Mouse (Mus musculus): ENCODE data around the gene Cox5b. TPM values are rescaled to one million over a fixed set of nuclear protein-coding genes. Genes with fewer than 3 reads are reported as not detected.

The Cox5b gene
- polyA plus RNA-seq, 1 experiment = 509 TPM

DNA sequence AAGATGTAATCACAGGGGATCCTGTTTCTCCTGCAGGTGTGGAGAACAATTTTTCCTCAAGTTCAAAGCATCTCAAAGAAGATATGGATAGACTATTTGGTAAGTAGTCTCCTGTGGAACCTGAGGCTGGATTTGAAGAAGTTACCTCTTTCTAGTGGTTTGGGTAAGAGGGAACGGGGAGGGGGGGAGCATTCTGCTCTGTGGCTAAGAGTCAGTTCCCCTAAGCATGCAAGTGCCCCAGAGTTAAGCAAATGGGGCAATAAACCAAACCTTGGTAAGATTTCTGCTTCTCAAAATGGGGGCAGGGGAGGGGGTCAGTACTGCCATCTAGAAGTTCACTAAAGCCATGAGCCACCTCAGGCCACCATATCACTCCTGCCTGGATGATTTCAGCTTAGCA is 27.5 kb downstream of the Cox5b start:
- no peaks in the 10 kb centered on the region for H3K36me3 ChIP-seq (ENCODE audit: control insufficient read depth, insufficient read depth, low read length, poor library complexity, severe bottlenecking)
- H3K9me3 ChIP-seq (replicated peaks; ENCODE audit: control insufficient read depth, insufficient read depth, low read length, poor library complexity, severe bottlenecking) = no peaks in the 10 kb centered on the region; the same call in 1 of the 2 replicates

DNA sequence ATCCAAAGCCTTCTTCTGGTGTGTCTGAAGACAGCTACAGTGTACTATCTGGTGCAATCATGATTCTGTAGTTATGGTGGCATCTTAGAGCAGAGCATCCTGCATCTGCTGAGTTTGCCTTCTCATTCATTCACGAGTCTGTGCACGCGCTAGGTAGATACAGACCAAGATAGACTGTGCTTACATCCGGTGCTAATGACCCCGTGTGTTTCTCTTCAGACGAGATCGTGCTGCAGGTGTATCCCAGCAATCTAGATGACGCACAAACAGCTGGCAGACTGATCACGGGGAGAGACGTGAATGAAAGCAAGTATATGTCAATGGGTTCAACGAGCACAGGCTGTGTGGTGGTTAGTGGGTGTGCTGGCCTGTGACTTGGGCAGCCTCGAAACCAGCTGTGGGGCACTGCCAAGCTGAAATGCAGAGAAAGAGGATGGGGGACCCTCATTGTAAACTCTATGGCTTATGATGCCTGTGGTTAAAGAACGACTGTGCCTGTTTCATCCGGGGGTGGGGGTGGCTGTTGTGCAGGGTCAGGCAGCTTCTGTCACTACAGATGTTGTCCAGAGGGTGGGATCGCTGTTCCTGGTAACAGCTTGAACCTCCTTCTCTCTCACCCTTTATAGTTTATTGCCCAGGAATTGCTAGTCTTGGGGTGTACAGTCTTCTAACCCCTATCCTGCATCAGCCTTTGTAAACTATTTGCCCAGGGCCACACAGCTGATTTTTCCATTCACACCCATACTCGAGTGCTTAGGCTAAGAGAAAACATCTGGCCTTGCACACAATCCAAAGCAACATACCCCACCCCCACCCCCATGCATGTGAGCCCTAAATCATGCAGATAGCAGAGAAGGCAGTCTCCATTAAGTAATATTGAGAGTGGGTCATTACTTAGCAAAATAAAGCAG is 32.2 kb downstream of the Cox5b start:
- no peaks in the 10 kb centered on the region for H3K36me3 ChIP-seq (ENCODE audit: control insufficient read depth, insufficient read depth, low read length, poor library complexity, severe bottlenecking)
- H3K27me3 ChIP-seq (ENCODE audit: control insufficient read depth, insufficient read depth, low read length, poor library complexity, severe bottlenecking) = no peaks in the 10 kb centered on the region; the same call in 1 of the 2 replicates
- TF ChIP-seq CTCF (IDR thresholded peaks at IDR 0.05; ENCODE audit: low read depth, low read length) (no peak), POLR2A (IDR thresholded peaks at IDR 0.05; ENCODE audit: insufficient read depth, low read length) (no peak), EP300 (IDR thresholded peaks at IDR 0.05; ENCODE audit: insufficient read depth, low read depth, low read length) (no peak)
- H3K4me1 ChIP-seq (ENCODE audit: control insufficient read depth, insufficient read depth, low read length) = no peaks in the 10 kb centered on the region
- no peaks in the 10 kb centered on the region; the same call in 1 of the 2 replicates for H3K9me3 ChIP-seq (replicated peaks; ENCODE audit: control insufficient read depth, insufficient read depth, low read length, poor library complexity, severe bottlenecking)
- H3K9ac ChIP-seq (ENCODE audit: low read depth, poor library complexity, severe bottlenecking) = no peak overlapping the region
- H3K4me3 ChIP-seq (ENCODE audit: low read depth, low read length) = no peak overlapping the region
- no peak overlapping the region for H3K27ac ChIP-seq (ENCODE audit: insufficient read depth, low read length)

More for the DNA sequence above, 27.5 kb downstream of the Cox5b start:
- no peak overlapping the region for H3K27ac ChIP-seq (ENCODE audit: insufficient read depth, low read length)
- no peak overlapping the region for H3K9ac ChIP-seq (ENCODE audit: low read depth, poor library complexity, severe bottlenecking)
- no peaks in the 10 kb centered on the region for H3K4me1 ChIP-seq (ENCODE audit: control insufficient read depth, insufficient read depth, low read length)
- H3K4me3 ChIP-seq (ENCODE audit: low read depth, low read length) = no peak overlapping the region
- no peaks in the 10 kb centered on the region for H3K27me3 ChIP-seq (ENCODE audit: control insufficient read depth, insufficient read depth, low read length, poor library complexity, severe bottlenecking)
- TF ChIP-seq EP300 (IDR thresholded peaks at IDR 0.05; ENCODE audit: insufficient read depth, low read depth, low read length) (no peak), POLR2A (IDR thresholded peaks at IDR 0.05; ENCODE audit: insufficient read depth, low read length) (no peak), CTCF (IDR thresholded peaks at IDR 0.05; ENCODE audit: low read depth, low read length) (no peak)

DNA sequence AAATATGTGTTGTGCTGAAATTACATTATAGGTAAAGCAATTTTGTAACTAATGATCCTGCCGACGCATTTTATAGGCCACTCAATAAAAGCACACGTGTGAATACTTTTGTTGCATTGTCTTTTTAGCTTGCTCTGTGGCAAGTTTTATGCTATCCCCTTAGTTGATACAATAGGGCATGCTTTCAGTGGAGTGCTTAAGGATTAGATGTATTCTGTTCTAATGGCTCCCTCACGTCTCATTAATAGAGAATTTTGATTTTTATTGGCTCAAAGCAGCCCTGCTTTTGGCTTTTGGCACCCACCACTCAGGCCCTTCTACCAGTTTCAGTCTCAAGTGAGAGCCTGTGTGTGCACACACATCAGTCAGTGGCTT is 32.8 kb downstream of the Cox5b start:
- Histone ChIP-seq H3K9ac (ENCODE audit: low read depth, poor library complexity, severe bottlenecking) (no peak overlapping the region), H3K27ac (ENCODE audit: insufficient read depth, low read length) (no peak overlapping the region), H3K27me3 (ENCODE audit: control insufficient read depth, insufficient read depth, low read length, poor library complexity, severe bottlenecking) (no peaks in the 10 kb centered on the region; the same call in 1 of the 2 replicates), H3K36me3 (ENCODE audit: control insufficient read depth, insufficient read depth, low read length, poor library complexity, severe bottlenecking) (no peaks in the 10 kb centered on the region), H3K4me1 (ENCODE audit: control insufficient read depth, insufficient read depth, low read length) (no peaks in the 10 kb centered on the region), H3K4me3 (ENCODE audit: low read depth, low read length) (no peak overlapping the region), H3K9me3 (replicated peaks; ENCODE audit: control insufficient read depth, insufficient read depth, low read length, poor library complexity, severe bottlenecking) (no peaks in the 10 kb centered on the region; the same call in 1 of the 2 replicates)
- no peak for TF ChIP-seq POLR2A (IDR thresholded peaks at IDR 0.05; ENCODE audit: insufficient read depth, low read length)
- no peak for TF ChIP-seq CTCF (IDR thresholded peaks at IDR 0.05; ENCODE audit: low read depth, low read length)
- no peak for TF ChIP-seq EP300 (IDR thresholded peaks at IDR 0.05; ENCODE audit: insufficient read depth, low read depth, low read length)

DNA sequence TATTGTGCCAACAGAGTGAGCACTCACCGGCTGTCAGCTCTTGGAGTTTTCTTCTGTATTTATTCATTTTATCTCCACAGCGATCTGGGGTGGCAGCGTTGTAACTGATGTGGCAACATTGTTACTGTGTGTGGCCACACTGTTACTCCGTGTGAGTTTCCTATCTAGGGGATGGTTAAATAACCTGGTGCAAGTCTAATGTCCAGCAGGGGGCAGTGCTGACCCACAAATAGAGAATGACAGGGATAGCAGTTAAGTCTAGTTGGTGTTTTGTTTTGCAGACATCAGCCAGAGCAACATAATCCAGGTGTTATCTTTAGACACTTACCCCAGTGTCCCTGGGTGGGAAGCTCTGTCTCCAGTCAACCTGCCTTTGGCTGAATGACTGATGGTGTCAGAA is 46.1 kb downstream of the Cox5b start:
- Histone ChIP-seq H3K36me3 (ENCODE audit: control insufficient read depth, insufficient read depth, low read length, poor library complexity, severe bottlenecking) (no peaks in the 10 kb centered on the region), H3K9ac (ENCODE audit: low read depth, poor library complexity, severe bottlenecking) (no peak overlapping the region), H3K4me1 (ENCODE audit: control insufficient read depth, insufficient read depth, low read length) (peaks cover under 1% of the 10 kb centered on the region), H3K4me3 (ENCODE audit: low read depth, low read length) (no peak overlapping the region), H3K27ac (ENCODE audit: insufficient read depth, low read length) (no peak overlapping the region), H3K27me3 (ENCODE audit: control insufficient read depth, insufficient read depth, low read length, poor library complexity, severe bottlenecking) (no peaks in the 10 kb centered on the region), H3K9me3 (replicated peaks; ENCODE audit: control insufficient read depth, insufficient read depth, low read length, poor library complexity, severe bottlenecking) (no peaks in the 10 kb centered on the region)
- TF ChIP-seq CTCF (IDR thresholded peaks at IDR 0.05; ENCODE audit: low read depth, low read length) (peak; percentile 31), POLR2A (IDR thresholded peaks at IDR 0.05; ENCODE audit: insufficient read depth, low read length) (no peak)

DNA sequence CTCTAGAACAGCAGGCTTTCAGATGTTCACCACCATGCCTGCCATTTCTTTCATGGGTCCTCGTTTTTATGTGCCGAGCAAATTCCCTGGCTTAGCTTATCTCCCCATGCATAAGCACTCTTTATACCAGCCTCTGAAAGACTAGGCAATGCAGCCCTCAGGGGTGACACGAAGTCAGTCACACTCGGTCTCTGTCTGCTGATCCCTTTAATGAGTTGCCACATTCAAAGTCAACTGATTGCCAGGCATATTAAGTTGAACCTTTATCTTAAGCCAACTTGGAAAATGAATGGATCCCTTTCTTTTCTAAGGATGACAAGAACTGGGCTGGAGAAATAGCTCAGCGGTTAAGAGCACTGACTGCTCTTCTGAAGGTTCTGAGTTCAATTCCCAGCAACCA is 48.0 kb downstream of the Cox5b start:
- Histone ChIP-seq H3K9me3 (replicated peaks; ENCODE audit: control insufficient read depth, insufficient read depth, low read length, poor library complexity, severe bottlenecking) (no peaks in the 10 kb centered on the region), H3K27ac (ENCODE audit: insufficient read depth, low read length) (no peak overlapping the region), H3K4me3 (ENCODE audit: low read depth, low read length) (no peak overlapping the region), H3K36me3 (ENCODE audit: control insufficient read depth, insufficient read depth, low read length, poor library complexity, severe bottlenecking) (no peaks in the 10 kb centered on the region), H3K4me1 (ENCODE audit: control insufficient read depth, insufficient read depth, low read length) (peaks cover 1% of the 10 kb centered on the region), H3K27me3 (ENCODE audit: control insufficient read depth, insufficient read depth, low read length, poor library complexity, severe bottlenecking) (no peaks in the 10 kb centered on the region), H3K9ac (ENCODE audit: low read depth, poor library complexity, severe bottlenecking) (no peak overlapping the region)
- TF ChIP-seq EP300 (IDR thresholded peaks at IDR 0.05; ENCODE audit: insufficient read depth, low read depth, low read length) (no peak), POLR2A (IDR thresholded peaks at IDR 0.05; ENCODE audit: insufficient read depth, low read length) (no peak)

DNA sequence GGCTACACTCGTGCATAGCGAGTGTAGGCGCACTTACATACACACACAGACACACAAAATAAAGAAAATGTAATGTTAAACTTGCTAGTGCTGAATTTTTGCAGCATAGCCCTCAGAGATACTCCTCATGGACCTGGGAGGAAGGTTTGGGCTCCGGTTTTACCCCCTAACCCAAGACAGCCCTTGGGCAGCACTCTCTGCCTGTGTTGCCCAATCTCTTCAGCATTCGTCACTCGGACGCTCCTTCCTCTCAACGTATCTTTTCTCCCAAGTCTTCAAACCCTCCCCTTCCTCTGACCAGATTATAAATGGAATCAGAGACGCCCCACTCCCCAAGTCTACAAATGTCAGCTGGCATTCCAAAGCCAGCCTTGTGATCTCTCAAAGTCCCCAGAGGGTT is 51.8 kb downstream of the Cox5b start:
- H3K27ac ChIP-seq (ENCODE audit: insufficient read depth, low read length) = no peak overlapping the region
- no peaks in the 10 kb centered on the region for H3K36me3 ChIP-seq (ENCODE audit: control insufficient read depth, insufficient read depth, low read length, poor library complexity, severe bottlenecking)
- no peak overlapping the region for H3K9ac ChIP-seq (ENCODE audit: low read depth, poor library complexity, severe bottlenecking)
- no peak overlapping the region for H3K4me3 ChIP-seq (ENCODE audit: low read depth, low read length)
- H3K4me1 ChIP-seq (ENCODE audit: control insufficient read depth, insufficient read depth, low read length) = peaks cover 1% of the 10 kb centered on the region
- H3K27me3 ChIP-seq (ENCODE audit: control insufficient read depth, insufficient read depth, low read length, poor library complexity, severe bottlenecking) = no peaks in the 10 kb centered on the region
- H3K9me3 ChIP-seq (replicated peaks; ENCODE audit: control insufficient read depth, insufficient read depth, low read length, poor library complexity, severe bottlenecking) = no peaks in the 10 kb centered on the region
- no peak for TF ChIP-seq EP300 (IDR thresholded peaks at IDR 0.05; ENCODE audit: insufficient read depth, low read depth, low read length)
- no peak for TF ChIP-seq POLR2A (IDR thresholded peaks at IDR 0.05; ENCODE audit: insufficient read depth, low read length)
- no peak for TF ChIP-seq CTCF (IDR thresholded peaks at IDR 0.05; ENCODE audit: low read depth, low read length)

Other genes with a start within 250 kb of the Cox5b start
- gene Lman2l, start 246.2 kb upstream of the Cox5b start, polyA plus RNA-seq (2011; ENCODE audit: insufficient read depth, insufficient read length, low read depth, missing spikeins) = 26.9 and 27.4 TPM in 2 replicates
- 4.7 and 5.4 TPM in 2 replicates for gene Cnnm4, start 219.8 kb upstream of the Cox5b start, polyA plus RNA-seq (2011; ENCODE audit: insufficient read depth, insufficient read length, low read depth, missing spikeins)
- gene Cnnm3, start 179.6 kb upstream of the Cox5b start, polyA plus RNA-seq (2011; ENCODE audit: insufficient read depth, insufficient read length, low read depth, missing spikeins) = 17.4 and 18.0 TPM in 2 replicates
- gene Ankrd23, start 154.6 kb upstream of the Cox5b start, polyA plus RNA-seq (2011; ENCODE audit: insufficient read depth, insufficient read length, low read depth, missing spikeins) = 6.8 and 6.9 TPM in 2 replicates
- gene Gm42417, start 152.0 kb upstream of the Cox5b start, polyA plus RNA-seq (2011; ENCODE audit: insufficient read depth, insufficient read length, low read depth, missing spikeins) = 1.2 TPM in 1 of 2 replicates, not detected in the other
- gene Ankrd39, start 144.0 kb upstream of the Cox5b start, polyA plus RNA-seq (2011; ENCODE audit: insufficient read depth, insufficient read length, low read depth, missing spikeins) = 6.4 and 8.8 TPM in 2 replicates
- 6.5 and 11.2 TPM in 2 replicates for gene Sema4c, start 133.1 kb upstream of the Cox5b start, polyA plus RNA-seq (2011; ENCODE audit: insufficient read depth, insufficient read length, low read depth, missing spikeins)
- 8.9 and 9.8 TPM in 2 replicates for gene Fam178b, start 8.3 kb upstream of the Cox5b start, polyA plus RNA-seq (2011; ENCODE audit: insufficient read depth, insufficient read length, low read depth, missing spikeins)
- gene 4933424G06Rik, start 18.7 kb downstream of the Cox5b start, polyA plus RNA-seq (2011; ENCODE audit: insufficient read depth, insufficient read length, low read depth, missing spikeins) = 1.4 TPM in 1 of 2 replicates, not detected in the other
- 83.3 and 85.3 TPM in 2 replicates for gene Actr1b, start 23.0 kb downstream of the Cox5b start, polyA plus RNA-seq (2011; ENCODE audit: insufficient read depth, insufficient read length, low read depth, missing spikeins)
- gene Zap70, start 70.3 kb downstream of the Cox5b start, polyA plus RNA-seq (2011; ENCODE audit: insufficient read depth, insufficient read length, low read depth, missing spikeins) = 0.68 and 1.5 TPM in 2 replicates